Mouse (Mus musculus): ENCODE measurements around the gene Fem1a. TPM values are rescaled to one million over a fixed set of nuclear protein-coding genes. Genes with fewer than 3 reads are reported as not detected.
A peak's percentile ranks its signal among the peaks of the same experiment; 100 is the strongest.

The Fem1a gene
- polyA plus RNA-seq, 1 experiment from 2014 or later: 6.6 TPM

GRCm38 (mm10) chr17:56278340-56278739 lies 21.7 kb downstream of the Fem1a start:
- H3K27ac ChIP-seq: 0 out of 2 replicates have a peak overlapping the region, but pooled peaks have one; percentile 85
- H3K79me2 ChIP-seq (ENCODE audit: inconsistent target): peaks cover 33% of the 10 kb centered on the region
- no peak overlapping the region for H3K4me3 ChIP-seq (ENCODE audit: inconsistent target)
- H3K36me3 ChIP-seq (ENCODE audit: inconsistent target): peaks cover 42% of the 10 kb centered on the region
- WGBS (ENCODE audit: missing documents): 99% methylated on average over 5 of the region's 5 CpGs

- 95% methylated on average over 12 of the region's 12 CpGs for WGBS (ENCODE audit: missing documents)
- Histone ChIP-seq H3K36me3 (ENCODE audit: inconsistent target) (peaks cover 51% of the 10 kb centered on the region), H3K4me3 (ENCODE audit: inconsistent target) (no peak overlapping the region), H3K27ac (no peak overlapping the region), H3K79me2 (ENCODE audit: inconsistent target) (peaks cover 20% of the 10 kb centered on the region)
Measured at GRCm38 (mm10) chr17:56279481-56280155, 23.0 kb downstream of the Fem1a start.

GRCm38 (mm10) chr17:56281193-56281592 lies 24.6 kb downstream of the Fem1a start:
- H3K4me3 ChIP-seq (ENCODE audit: inconsistent target): no peak overlapping the region
- 69% methylated on average over 11 of the region's 12 CpGs for WGBS (ENCODE audit: missing documents)
- peaks cover 67% of the 10 kb centered on the region for H3K36me3 ChIP-seq (ENCODE audit: inconsistent target)
- H3K27ac ChIP-seq: no peak overlapping the region
- H3K79me2 ChIP-seq (ENCODE audit: inconsistent target): peaks cover 4% of the 10 kb centered on the region

- 93% methylated on average over 4 of the region's 4 CpGs for WGBS (ENCODE audit: missing documents)
- Histone ChIP-seq H3K4me3 (ENCODE audit: inconsistent target) (no peak overlapping the region), H3K27ac (no peak overlapping the region), H3K36me3 (ENCODE audit: inconsistent target) (peaks cover 78% of the 10 kb centered on the region), H3K79me2 (ENCODE audit: inconsistent target) (peaks cover 14% of the 10 kb centered on the region)
Measured at GRCm38 (mm10) chr17:56282802-56283201, 26.2 kb downstream of the Fem1a start.

GRCm38 (mm10) chr17:56283316-56283715 lies 26.7 kb downstream of the Fem1a start:
- no peak overlapping the region for H3K27ac ChIP-seq
- H3K36me3 ChIP-seq (ENCODE audit: inconsistent target): peaks cover 76% of the 10 kb centered on the region
- WGBS (ENCODE audit: missing documents): 68% methylated on average over 7 of the region's 8 CpGs
- peaks cover 19% of the 10 kb centered on the region for H3K79me2 ChIP-seq (ENCODE audit: inconsistent target)
- H3K4me3 ChIP-seq (ENCODE audit: inconsistent target): no peak overlapping the region

GRCm38 (mm10) chr17:56285995-56286394 lies 29.4 kb downstream of the Fem1a start:
- Histone ChIP-seq H3K79me2 (ENCODE audit: inconsistent target) (peaks cover 39% of the 10 kb centered on the region), H3K27ac (no peak overlapping the region), H3K36me3 (ENCODE audit: inconsistent target) (peaks cover 58% of the 10 kb centered on the region), H3K4me3 (ENCODE audit: inconsistent target) (no peak overlapping the region)
- WGBS (ENCODE audit: missing documents): 94% methylated on average over 11 of the region's 11 CpGs

GRCm38 (mm10) chr17:56287830-56288229 lies 31.2 kb downstream of the Fem1a start:
- Histone ChIP-seq H3K27ac (0 out of 2 replicates have a peak overlapping the region, but pooled peaks have one; percentile 92), H3K79me2 (ENCODE audit: inconsistent target) (peaks cover 39% of the 10 kb centered on the region), H3K36me3 (ENCODE audit: inconsistent target) (peaks cover 41% of the 10 kb centered on the region), H3K4me3 (ENCODE audit: inconsistent target) (no peak overlapping the region)
- 83% methylated on average over 3 of the region's 3 CpGs for WGBS (ENCODE audit: missing documents)

- peaks cover 39% of the 10 kb centered on the region for H3K79me2 ChIP-seq (ENCODE audit: inconsistent target)
- peak overlapping the region; percentile 88 for H3K4me3 ChIP-seq (ENCODE audit: inconsistent target)
- 34% methylated on average over 3 of the region's 3 CpGs for WGBS (ENCODE audit: missing documents)
- peak overlapping the region; percentile 92 for H3K27ac ChIP-seq
- H3K36me3 ChIP-seq (ENCODE audit: inconsistent target): peaks cover 34% of the 10 kb centered on the region
Measured at GRCm38 (mm10) chr17:56288866-56289265, 32.3 kb downstream of the Fem1a start.

GRCm38 (mm10) chr17:56289371-56290331 lies 33.0 kb downstream of the Fem1a start:
- Histone ChIP-seq H3K36me3 (ENCODE audit: inconsistent target) (peaks cover 26% of the 10 kb centered on the region), H3K79me2 (ENCODE audit: inconsistent target) (peaks cover 39% of the 10 kb centered on the region), H3K4me3 (ENCODE audit: inconsistent target) (peak overlapping the region; percentile 88), H3K27ac (peak overlapping the region; percentile 92)
- WGBS (ENCODE audit: missing documents): 8% methylated on average over 23 of the region's 23 CpGs

GRCm38 (mm10) chr17:56290388-56291170 lies 34.0 kb downstream of the Fem1a start:
- Histone ChIP-seq H3K27ac (peak overlapping the region; percentile 92), H3K79me2 (ENCODE audit: inconsistent target) (peaks cover 39% of the 10 kb centered on the region), H3K36me3 (ENCODE audit: inconsistent target) (peaks cover 17% of the 10 kb centered on the region), H3K4me3 (ENCODE audit: inconsistent target) (peak overlapping the region; percentile 88)
- WGBS (ENCODE audit: missing documents): 3% methylated on average over 17 of the region's 17 CpGs

- under 1% methylated on average over 14 of the region's 16 CpGs for WGBS (ENCODE audit: missing documents)
- Histone ChIP-seq H3K27ac (peak overlapping the region; percentile 92), H3K36me3 (ENCODE audit: inconsistent target) (peaks cover 11% of the 10 kb centered on the region; the same call in 1 of the 2 replicates)
Measured at GRCm38 (mm10) chr17:56291171-56291511, 34.5 kb downstream of the Fem1a start.

GRCm38 (mm10) chr17:56291826-56292475 lies 35.3 kb downstream of the Fem1a start:
- Histone ChIP-seq H3K27ac (peak overlapping the region; percentile 59; the same call in 1 of the 2 replicates), H3K79me2 (ENCODE audit: inconsistent target) (peaks cover 34% of the 10 kb centered on the region), H3K36me3 (ENCODE audit: inconsistent target) (peaks cover 3% of the 10 kb centered on the region; the same call in 1 of the 2 replicates), H3K4me3 (ENCODE audit: inconsistent target) (no peak overlapping the region)
- WGBS (ENCODE audit: missing documents): 88% methylated on average over 6 of the region's 7 CpGs

More at GRCm38 (mm10) chr17:56291171-56291511, 34.5 kb downstream of the Fem1a start:
- Histone ChIP-seq H3K4me3 (ENCODE audit: inconsistent target) (peak overlapping the region; percentile 88; the same call in 1 of the 2 replicates), H3K79me2 (ENCODE audit: inconsistent target) (peaks cover 39% of the 10 kb centered on the region)

GRCm38 (mm10) chr17:56292531-56293222 lies 36.1 kb downstream of the Fem1a start, which contains the start of gene Plin3:
Plin3 (minus strand) TSS chr17:56292873.
- Histone ChIP-seq H3K27ac (peak within 1 kb of the TSS; percentile 59; the same call in 1 of the 2 replicates), H3K79me2 (ENCODE audit: inconsistent target) (peaks cover 26% of the 10 kb centered on the region), H3K4me3 (ENCODE audit: inconsistent target) (no peak within 1 kb of the TSS), H3K36me3 (ENCODE audit: inconsistent target) (no peaks in the 10 kb centered on the region)
- 93% methylated on average over 4 of the region's 4 CpGs for WGBS (ENCODE audit: missing documents)
